Mouse (Mus musculus): ENCODE data around the gene Cav2. TPM values are rescaled to one million over a fixed set of nuclear protein-coding genes. Genes with fewer than 3 reads are reported as not detected.

The Cav2 gene
- total RNA-seq (2021) = 10 to 100 TPM; 13.8 to 24.2 TPM
- long read RNA-seq, experiment 1, transcript Cav2-201 (3 exons, 2,733 nt) = major isoform, 55 of 57 reads
- long read RNA-seq, experiment 1, partial matches to known transcripts = 2 of 57 reads
- long read RNA-seq, experiment 1, other reads (novel, unspliced or antisense) = 0 of 57 reads
- long read RNA-seq, experiment 2, transcript Cav2-201 (3 exons, 2,733 nt) = major isoform, 52 of 52 reads
- long read RNA-seq, experiment 2, partial matches to known transcripts = 0 of 52 reads
- long read RNA-seq, experiment 2, other reads (novel, unspliced or antisense) = 0 of 52 reads

- Histone ChIP-seq H3K27ac (peak within 1 kb of the TSS; percentile 91), H3K4me3 (peak within 1 kb of the TSS; percentile 87)
- intact Hi-C loops (cut with DNase I) = loop anchor here (2.0 kb wide), 2 partner anchors 26 to 110 kb away; partner anchors contain the start of gene Cav1
- DNase-seq = peak; percentile 93
- TF ChIP-seq CTCF (IDR thresholded peaks at IDR 0.05) = no peak
These were observed at the start of gene Cav2 for GRCm38 (mm10) chr6:17280939-17281756. Gene Cav2, plus strand, starts transcription at chr6:17281185.

- Histone ChIP-seq H3K27ac (no peak overlapping the region), H3K4me3 (no peak overlapping the region)
- DNase-seq = no peak
- TF ChIP-seq CTCF (IDR thresholded peaks at IDR 0.05) = no peak
- intact Hi-C loops (cut with DNase I) = no loop called here
These were observed 41.3 kb upstream of the Cav2 start for GRCm38 (mm10) chr6:17239693-17240092.

GRCm38 (mm10) chr6:17241013-17241412 is 40.0 kb upstream of the Cav2 start:
- intact Hi-C loops (cut with DNase I) = no loop called here
- Histone ChIP-seq H3K4me3 (no peak overlapping the region), H3K27ac (peak overlapping the region; percentile 32)
- DNase-seq = no peak
- no peak for TF ChIP-seq CTCF (IDR thresholded peaks at IDR 0.05)

DNA sequence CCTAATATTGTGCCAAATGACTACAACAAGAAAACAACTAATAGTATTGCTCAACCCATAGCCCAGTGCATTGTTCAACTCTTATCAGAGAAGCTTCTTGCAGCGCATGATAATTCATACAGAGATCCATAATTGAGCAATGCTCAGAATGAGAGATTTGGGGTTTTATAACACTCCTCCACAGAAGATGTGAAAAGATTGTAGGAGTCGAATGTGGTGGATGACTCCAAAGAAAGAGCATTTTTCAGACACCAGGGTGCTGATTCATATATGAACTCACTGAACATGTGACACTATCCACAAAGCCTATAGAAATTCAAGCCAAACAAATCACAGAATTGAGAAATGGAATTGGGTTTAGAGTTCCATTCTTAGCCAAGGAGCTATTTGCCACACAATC is 34.0 kb upstream of the Cav2 start:
- TF ChIP-seq CTCF (IDR thresholded peaks at IDR 0.05) = no peak
- no peak overlapping the region for H3K4me3 ChIP-seq
- DNase-seq = no peak
- H3K27ac ChIP-seq = no peak overlapping the region
- intact Hi-C loops (cut with DNase I) = no loop called here

DNA sequence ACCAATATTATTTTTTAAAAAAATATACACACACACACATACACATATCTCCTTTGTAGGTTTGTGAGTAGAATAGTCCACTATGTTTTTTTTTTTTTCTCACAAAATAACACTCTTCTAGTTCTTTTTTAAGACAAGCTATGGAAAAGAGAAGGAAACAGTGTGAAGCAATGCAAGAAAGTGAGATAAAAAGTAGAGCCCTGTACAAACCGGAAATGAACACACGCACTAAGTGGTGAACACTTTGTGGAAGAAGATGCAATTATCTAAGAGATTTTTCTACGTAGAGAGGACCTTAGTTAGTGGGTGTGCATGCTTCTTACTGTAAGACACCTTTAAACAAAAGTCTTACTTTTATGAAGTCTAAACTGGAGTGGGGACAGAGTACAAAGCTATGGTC is 33.3 kb upstream of the Cav2 start:
- intact Hi-C loops (cut with DNase I) = no loop called here
- TF ChIP-seq CTCF (IDR thresholded peaks at IDR 0.05) = no peak
- H3K4me3 ChIP-seq = no peak overlapping the region
- DNase-seq = no peak
- H3K27ac ChIP-seq = no peak overlapping the region; the same call in 1 of the 2 replicates

GRCm38 (mm10) chr6:17248241-17248640 is 32.7 kb upstream of the Cav2 start:
- no peak for DNase-seq
- no peak overlapping the region for H3K27ac ChIP-seq
- no peak overlapping the region for H3K4me3 ChIP-seq
- TF ChIP-seq CTCF (IDR thresholded peaks at IDR 0.05) = no peak
- intact Hi-C loops (cut with DNase I) = no loop called here

GRCm38 (mm10) chr6:17251958-17252357 is 29.0 kb upstream of the Cav2 start:
- no peak overlapping the region for H3K4me3 ChIP-seq
- no peak for DNase-seq
- TF ChIP-seq CTCF (IDR thresholded peaks at IDR 0.05) = no peak
- intact Hi-C loops (cut with DNase I) = no loop called here
- no peak overlapping the region for H3K27ac ChIP-seq

- no peak overlapping the region for H3K27ac ChIP-seq
- H3K4me3 ChIP-seq = no peak overlapping the region
- intact Hi-C loops (cut with DNase I) = no loop called here
- DNase-seq = no peak
- no peak for TF ChIP-seq CTCF (IDR thresholded peaks at IDR 0.05)
These were observed 22.8 kb upstream of the Cav2 start for GRCm38 (mm10) chr6:17258142-17258541.

GRCm38 (mm10) chr6:17258911-17259310 is 22.1 kb upstream of the Cav2 start:
- H3K27ac ChIP-seq = no peak overlapping the region
- DNase-seq = no peak
- no peak for TF ChIP-seq CTCF (IDR thresholded peaks at IDR 0.05)
- no peak overlapping the region for H3K4me3 ChIP-seq
- intact Hi-C loops (cut with DNase I) = no loop called here

GRCm38 (mm10) chr6:17262786-17263185 is 18.2 kb upstream of the Cav2 start:
- no peak overlapping the region for H3K4me3 ChIP-seq
- H3K27ac ChIP-seq = no peak overlapping the region
- no peak for DNase-seq
- intact Hi-C loops (cut with DNase I) = no loop called here
- TF ChIP-seq CTCF (IDR thresholded peaks at IDR 0.05) = no peak

DNA sequence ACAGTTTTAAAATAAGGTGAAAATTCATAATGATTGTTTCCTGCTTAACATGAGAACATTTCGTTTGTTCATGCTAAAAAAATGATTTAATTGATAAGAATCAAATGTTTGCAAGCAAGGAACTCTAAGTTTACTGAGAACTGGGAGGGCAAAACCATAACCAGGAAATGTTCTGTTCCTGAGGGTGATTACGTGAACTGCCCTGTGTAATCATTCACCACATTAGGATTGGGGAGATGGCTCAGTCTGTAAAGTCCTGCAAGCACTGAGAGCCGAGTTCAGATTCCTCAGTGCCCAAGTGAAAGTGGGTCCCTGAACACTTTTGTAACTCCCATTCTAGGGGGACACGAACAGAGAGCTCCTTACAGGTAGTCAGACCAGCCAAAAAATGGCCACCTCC is 15.9 kb upstream of the Cav2 start:
- intact Hi-C loops (cut with DNase I) = no loop called here
- DNase-seq = no peak
- Histone ChIP-seq H3K4me3 (no peak overlapping the region), H3K27ac (peak overlapping the region; percentile 40)
- no peak for TF ChIP-seq CTCF (IDR thresholded peaks at IDR 0.05)

GRCm38 (mm10) chr6:17266466-17266865 is 14.5 kb upstream of the Cav2 start:
- H3K27ac ChIP-seq = peak overlapping the region; percentile 21; the same call in 1 of the 2 replicates
- intact Hi-C loops (cut with DNase I) = no loop called here
- H3K4me3 ChIP-seq = no peak overlapping the region
- TF ChIP-seq CTCF (IDR thresholded peaks at IDR 0.05) = no peak
- DNase-seq = no peak

- no peak overlapping the region for H3K4me3 ChIP-seq
- TF ChIP-seq CTCF (IDR thresholded peaks at IDR 0.05) = no peak
- DNase-seq = no peak
- intact Hi-C loops (cut with DNase I) = no loop called here
- no peak overlapping the region for H3K27ac ChIP-seq
These were observed 2.6 kb upstream of the Cav2 start for GRCm38 (mm10) chr6:17278366-17278765.

Data from gastrocnemius, adult 2 months (tissue).